Mouse (Mus musculus) MEL (cell line): ENCODE data around the gene Abcc10. TPM values are rescaled to one million over a fixed set of nuclear protein-coding genes. Genes with fewer than 3 reads are reported as not detected.

ENCODE experiments used
- DNase-seq: peaks from one replicate; pipeline ENCODE4 v3.0.0; 2011; ENCODE audit warnings: low read depth, low spot score
- H3K27ac ChIP-seq: 2 replicates; pipeline ENCODE4 v1.5.1; 2012; ENCODE audit warnings: low read depth, mild to moderate bottlenecking, control low read depth, low read length, moderate library complexity; ENCODE audit not compliant: control insufficient read depth
- H3K27me3 ChIP-seq, 2 experiments: fragments of 150-350 bp in 1 of 2; sonication (generic) in 1 of 2; 2 replicates each; pipeline ENCODE4 v1.6.1; 2012; ENCODE audit warnings: low read length in 2 of 2, mild to moderate bottlenecking in 2 of 2, improper control_type of control experiment in 1 of 2, moderate library complexity in 1 of 2; ENCODE audit not compliant: insufficient read depth in 2 of 2, control insufficient read depth in 1 of 2
- H3K36me3 ChIP-seq, 2 experiments: 2 replicates each; pipeline ENCODE4 v1.6.1; 2012 to 2014; ENCODE audit warnings: low read length in 2 of 2, improper control_type of control experiment in 1 of 2, inconsistent platforms in 1 of 2, mild to moderate bottlenecking in 1 of 2; ENCODE audit not compliant: insufficient read depth in 2 of 2, control insufficient read depth in 1 of 2
- H3K4me1 ChIP-seq, 2 experiments: fragments of 150-350 bp in 1 of 2; sonication (generic) in 1 of 2; 2 replicates each; pipeline ENCODE4 v1.6.1; 2012; ENCODE audit warnings: low read length in 2 of 2, improper control_type of control experiment in 1 of 2, mild to moderate bottlenecking in 1 of 2; ENCODE audit not compliant: insufficient read depth in 2 of 2, control insufficient read depth in 1 of 2
- H3K4me3 ChIP-seq, 2 experiments: fragments of 150-350 bp in 1 of 2; sonication (generic) in 1 of 2; 2 replicates each; pipeline ENCODE4 v1.5.1; 2012; ENCODE audit warnings: low read depth in 2 of 2, low read length in 2 of 2, mild to moderate bottlenecking in 2 of 2, moderate library complexity in 2 of 2, control low read depth in 1 of 2, improper control_type of control experiment in 1 of 2; ENCODE audit not compliant: control insufficient read depth in 1 of 2, insufficient read depth in 1 of 2
- H3K79me2 ChIP-seq: 2 replicates; pipeline ENCODE4 v1.6.1; 2012; ENCODE audit warnings: mild to moderate bottlenecking, low read length, moderate library complexity; ENCODE audit not compliant: control insufficient read depth, poor library complexity, insufficient read depth
- H3K9ac ChIP-seq: 2 replicates; pipeline ENCODE4 v1.6.1; 2012; ENCODE audit warnings: low read depth, mild to moderate bottlenecking, control low read depth, low read length, moderate library complexity; ENCODE audit not compliant: control insufficient read depth, poor library complexity, severe bottlenecking
- H3K9me3 ChIP-seq: fragments of 150-350 bp; sonication (generic); replicated peaks from 2 replicates; pipeline ENCODE4 v1.6.1; 2012; ENCODE audit warnings: mild to moderate bottlenecking, low read length, improper control_type of control experiment, moderate library complexity; ENCODE audit not compliant: insufficient read depth
- CHD1 ChIP-seq: IDR thresholded peaks from 2 replicates; pipeline ENCODE4 v1.6.1; 2012; ENCODE audit warnings: low read depth, mild to moderate bottlenecking, inconsistent platforms, low read length, improper control_type of control experiment
- ELF1 ChIP-seq: IDR thresholded peaks from 2 replicates; pipeline ENCODE4 v1.6.1; 2014; ENCODE audit warnings: low read depth, mild to moderate bottlenecking, inconsistent platforms, low read length, improper control_type of control experiment, moderate library complexity
- EP300 ChIP-seq, 2 experiments: IDR thresholded peaks; 2 replicates each; pipeline ENCODE4 v1.6.1; 2011; ENCODE audit warnings: improper control_type of control experiment in 2 of 2, low read length in 2 of 2, low read depth in 1 of 2, mild to moderate bottlenecking in 1 of 2
- GABPA ChIP-seq: IDR thresholded peaks from 2 replicates; pipeline ENCODE4 v1.6.1; 2012; ENCODE audit warnings: low read depth, mild to moderate bottlenecking, inconsistent platforms, low read length, improper control_type of control experiment, moderate library complexity
- GATA1 ChIP-seq: IDR thresholded peaks from 2 replicates; pipeline ENCODE4 v1.6.1; 2011; ENCODE audit warnings: low read depth, low read length, improper control_type of control experiment
- MAFK ChIP-seq: IDR thresholded peaks from 2 replicates; pipeline ENCODE4 v1.6.1; 2011; ENCODE audit warnings: low read depth, mild to moderate bottlenecking, low read length, improper control_type of control experiment, borderline replicate concordance
- MAX ChIP-seq: IDR thresholded peaks from 2 replicates; pipeline ENCODE4 v1.6.1; 2011; ENCODE audit warnings: low read length, improper control_type of control experiment
- MAZ ChIP-seq: IDR thresholded peaks from 2 replicates; pipeline ENCODE4 v1.6.1; 2012; ENCODE audit warnings: low read depth, mild to moderate bottlenecking, inconsistent platforms, low read length, improper control_type of control experiment
- MXI1 ChIP-seq: IDR thresholded peaks from 2 replicates; pipeline ENCODE4 v1.6.1; 2011; ENCODE audit warnings: mild to moderate bottlenecking, low read depth, low read length, improper control_type of control experiment
- MYB ChIP-seq: IDR thresholded peaks from 2 replicates; pipeline ENCODE4 v1.6.1; 2011; ENCODE audit warnings: mild to moderate bottlenecking, low read depth, low read length, improper control_type of control experiment
- NELFE ChIP-seq: IDR thresholded peaks from 2 replicates; pipeline ENCODE4 v1.6.1; 2011; ENCODE audit warnings: low read depth, low read length, improper control_type of control experiment
- POLR2A ChIP-seq, 2 experiments: IDR thresholded peaks; 2 replicates each; pipeline ENCODE4 v1.6.1; 2011 to 2012; ENCODE audit warnings: low read length in 2 of 2, mild to moderate bottlenecking in 2 of 2, control low read depth in 1 of 2, improper control_type of control experiment in 1 of 2, low read depth in 1 of 2, moderate library complexity in 1 of 2; ENCODE audit not compliant: control insufficient read depth in 1 of 2, insufficient read depth in 1 of 2, poor library complexity in 1 of 2
- RAD21 ChIP-seq: IDR thresholded peaks from 2 replicates; pipeline ENCODE4 v1.6.1; 2011; ENCODE audit warnings: mild to moderate bottlenecking, low read depth, low read length, improper control_type of control experiment
- RCOR1 ChIP-seq: IDR thresholded peaks from 2 replicates; pipeline ENCODE4 v1.6.1; 2012; ENCODE audit warnings: low read depth, mild to moderate bottlenecking, inconsistent platforms, low read length, improper control_type of control experiment
- SIN3A ChIP-seq: IDR thresholded peaks from 2 replicates; pipeline ENCODE4 v1.6.1; 2012; ENCODE audit warnings: low read length, improper control_type of control experiment, inconsistent platforms
- TAL1 ChIP-seq: IDR thresholded peaks from 2 replicates; pipeline ENCODE4 v1.6.1; 2012; ENCODE audit warnings: mild to moderate bottlenecking, inconsistent platforms, low read length, moderate library complexity, mixed read lengths
- TBP ChIP-seq: IDR thresholded peaks from 2 replicates; pipeline ENCODE4 v1.8.0; 2011; ENCODE audit warnings: low read depth, low read length, improper control_type of control experiment
- UBTF ChIP-seq: IDR thresholded peaks from 2 replicates; pipeline ENCODE4 v1.6.1; 2012; ENCODE audit warnings: low read depth, mild to moderate bottlenecking, inconsistent platforms, low read length, improper control_type of control experiment, moderate library complexity, borderline replicate concordance; ENCODE audit not compliant: insufficient read depth
- USF1 ChIP-seq: IDR thresholded peaks from 2 replicates; pipeline ENCODE4 v1.6.1; 2014; ENCODE audit warnings: low read depth, mild to moderate bottlenecking, inconsistent platforms, low read length, improper control_type of control experiment, moderate library complexity
- ZKSCAN1 ChIP-seq: IDR thresholded peaks from 2 replicates; pipeline ENCODE4 v1.6.1; 2012; ENCODE audit warnings: low read depth, mild to moderate bottlenecking, inconsistent platforms, low read length, improper control_type of control experiment, moderate library complexity
- ZMIZ1 ChIP-seq: IDR thresholded peaks from 2 replicates; pipeline ENCODE4 v1.6.1; 2012; ENCODE audit warnings: low read depth, mild to moderate bottlenecking, inconsistent platforms, low read length, improper control_type of control experiment, moderate library complexity
- ZNF384 ChIP-seq: IDR thresholded peaks from 2 replicates; pipeline ENCODE4 v1.6.1; 2012; ENCODE audit warnings: low read depth, mild to moderate bottlenecking, inconsistent platforms, low read length, improper control_type of control experiment
- polyA plus RNA-seq, 2 experiments: library from polyadenylated mRNA; stranded (reverse) in 1 of 2; unstranded in 1 of 2; fragments of >175 nt in 1 of 2; fragments of >200 nt in 1 of 2; gene quantifications; 2 replicates each; pipeline versions ENCODE4 v1.2.1 to v1.2.4; 2012; ENCODE audit warnings: low replicate concordance in 2 of 2, low read depth in 1 of 2; ENCODE audit not compliant: insufficient read length in 2 of 2, insufficient read depth in 1 of 2, missing spikeins in 1 of 2
- total RNA-seq: library from RNA; depleted of rRNA; stranded (reverse); fragments of 300-350 nt; gene quantifications from 2 replicates; pipeline ENCODE4 v1.2.3, GENCODE M21; 2012

Abcc10 gene
- total and polyA plus RNA-seq, 3 experiments, result 4.0 to 6.2 TPM; not detected in 1

GRCm38 (mm10) chr17:46275506-46275905 is 52.6 kb downstream of the Abcc10 start:
- Histone ChIP-seq H3K27me3 (no peaks in the 10 kb centered on the region), H3K27ac (no peak overlapping the region), H3K9ac (no peak overlapping the region), H3K9me3 (no peaks in the 10 kb centered on the region), H3K4me3 (no peak overlapping the region), H3K36me3 (peaks cover 0 to 2% of the 10 kb centered on the region in 2 experiments; a peak in 2 of 4 replicates), H3K79me2 (peaks cover 4% of the 10 kb centered on the region; the same call in 1 of the 2 replicates), H3K4me1 (no peaks in the 10 kb centered on the region)
- no peak for DNase-seq
- TF ChIP-seq TBP (no peak), RCOR1 (no peak), MYB (no peak), UBTF (no peak), MAZ (no peak), GATA1 (no peak), USF1 (no peak), ZNF384 (no peak), ELF1 (no peak), MXI1 (no peak), POLR2A (IDR thresholded peaks at IDR 0.05; ENCODE audit: control insufficient read depth in 1 of 2, insufficient read depth in 1 of 2, low read depth in 1 of 2, low read length in 2 of 2, poor library complexity in 1 of 2) (no peak), NELFE (no peak), RAD21 (no peak)

GRCm38 (mm10) chr17:46275034-46275433 is 53.1 kb downstream of the Abcc10 start:
- peaks cover 0 to 2% of the 10 kb centered on the region in 2 experiments; a peak in 2 of 4 replicates for H3K36me3 ChIP-seq
- H3K9ac ChIP-seq, result no peak overlapping the region
- TF ChIP-seq ZKSCAN1, result no peak
- TF ChIP-seq TBP, result no peak
- TF ChIP-seq CHD1, result no peak
- TF ChIP-seq MXI1, result no peak
- no peak for TF ChIP-seq GATA1
- TF ChIP-seq TAL1, result no peak
- no peak for TF ChIP-seq MAX
- no peak for TF ChIP-seq ZMIZ1
- no peak for TF ChIP-seq MYB
- TF ChIP-seq GABPA, result no peak
- TF ChIP-seq MAFK, result no peak
- no peak for TF ChIP-seq EP300 (IDR thresholded peaks at IDR 0.05; ENCODE audit: low read depth in 1 of 2, low read length in 2 of 2)
- no peak for TF ChIP-seq NELFE
- TF ChIP-seq SIN3A, result no peak
- H3K27ac ChIP-seq, result no peak overlapping the region
- 0 out of 2 replicates have a peak, but pooled peaks cover 2% of the 10 kb centered on the region for H3K79me2 ChIP-seq
- no peak for DNase-seq
- H3K27me3 ChIP-seq, result no peaks in the 10 kb centered on the region
- no peak overlapping the region for H3K4me3 ChIP-seq
- no peaks in the 10 kb centered on the region for H3K9me3 ChIP-seq
- no peaks in the 10 kb centered on the region for H3K4me1 ChIP-seq
